Mouse (Mus musculus): ENCODE data around the gene Ube3b. TPM values are rescaled to one million over a fixed set of nuclear protein-coding genes. Genes with fewer than 3 reads are reported as not detected.
A peak's percentile ranks its signal among the peaks of the same experiment; 100 is the strongest.

Gene Ube3b
- polyA plus RNA-seq, 1 experiment from 2014 or later: 23.0 TPM

GRCm38 (mm10) chr5:114444368-114444692, 63.9 kb downstream of the Ube3b start:
- TF ChIP-seq CTCF (IDR thresholded peaks at IDR 0.05; ENCODE audit: low read depth): no peak
- Histone ChIP-seq H3K27ac (ENCODE audit: low read depth, low read length) (no peak overlapping the region), H3K9ac (ENCODE audit: low read depth, low read length) (peak overlapping the region; percentile 54), H3K4me1 (replicated peaks; ENCODE audit: control insufficient read depth, insufficient read depth, low read length) (0 out of 2 replicates have a peak, but pooled peaks cover 3% of the 10 kb centered on the region), H3K4me2 (replicated peaks; ENCODE audit: low read depth) (peak overlapping the region; percentile 89), H3K36me3 (ENCODE audit: control insufficient read depth, insufficient read depth) (peaks cover 14% of the 10 kb centered on the region; the same call in 1 of the 2 replicates), H3K27me3 (replicated peaks; ENCODE audit: control insufficient read depth, insufficient read depth, low read length) (no peaks in the 10 kb centered on the region), H3K9me3 (ENCODE audit: control insufficient read depth) (no peaks in the 10 kb centered on the region), H3K4me3 (ENCODE audit: low read depth, low read length) (peak overlapping the region; percentile 76)
- WGBS: under 1% methylated on average over 21 of the region's 21 CpGs
- ATAC-seq: no peak

GRCm38 (mm10) chr5:114449011-114449410, 68.6 kb downstream of the Ube3b start:
- TF ChIP-seq CTCF (IDR thresholded peaks at IDR 0.05; ENCODE audit: low read depth): no peak
- H3K4me3 ChIP-seq (ENCODE audit: low read depth, low read length): no peak overlapping the region
- 37% methylated on average over 4 of the region's 4 CpGs for WGBS
- no peak overlapping the region for H3K27ac ChIP-seq (ENCODE audit: low read depth, low read length)
- no peaks in the 10 kb centered on the region for H3K9me3 ChIP-seq (ENCODE audit: control insufficient read depth)
- no peaks in the 10 kb centered on the region for H3K27me3 ChIP-seq (replicated peaks; ENCODE audit: control insufficient read depth, insufficient read depth, low read length)
- peaks cover 42% of the 10 kb centered on the region for H3K36me3 ChIP-seq (ENCODE audit: control insufficient read depth, insufficient read depth)
- ATAC-seq: no peak
- H3K4me1 ChIP-seq (replicated peaks; ENCODE audit: control insufficient read depth, insufficient read depth, low read length): 0 out of 2 replicates have a peak, but pooled peaks cover 3% of the 10 kb centered on the region
- H3K4me2 ChIP-seq (replicated peaks; ENCODE audit: low read depth): no peak overlapping the region
- H3K9ac ChIP-seq (ENCODE audit: low read depth, low read length): no peak overlapping the region

GRCm38 (mm10) chr5:114456287-114456686, 75.9 kb downstream of the Ube3b start:
- Histone ChIP-seq H3K4me2 (replicated peaks; ENCODE audit: low read depth) (no peak overlapping the region), H3K9me3 (ENCODE audit: control insufficient read depth) (no peaks in the 10 kb centered on the region), H3K9ac (ENCODE audit: low read depth, low read length) (no peak overlapping the region), H3K4me3 (ENCODE audit: low read depth, low read length) (no peak overlapping the region), H3K27me3 (replicated peaks; ENCODE audit: control insufficient read depth, insufficient read depth, low read length) (no peaks in the 10 kb centered on the region), H3K4me1 (replicated peaks; ENCODE audit: control insufficient read depth, insufficient read depth, low read length) (no peaks in the 10 kb centered on the region), H3K27ac (ENCODE audit: low read depth, low read length) (no peak overlapping the region), H3K36me3 (ENCODE audit: control insufficient read depth, insufficient read depth) (peaks cover 18% of the 10 kb centered on the region)
- 75% methylated on average over 9 of the region's 9 CpGs for WGBS
- no peak for ATAC-seq
- TF ChIP-seq CTCF (IDR thresholded peaks at IDR 0.05; ENCODE audit: low read depth): peak; percentile 14; the same call in 1 of the 2 replicates

GRCm38 (mm10) chr5:114456995-114457605, 76.7 kb downstream of the Ube3b start:
- no peak overlapping the region for H3K4me2 ChIP-seq (replicated peaks; ENCODE audit: low read depth)
- H3K27ac ChIP-seq (ENCODE audit: low read depth, low read length): no peak overlapping the region
- WGBS: 78% methylated on average over 16 of the region's 16 CpGs
- no peak for TF ChIP-seq CTCF (IDR thresholded peaks at IDR 0.05; ENCODE audit: low read depth)
- H3K4me1 ChIP-seq (replicated peaks; ENCODE audit: control insufficient read depth, insufficient read depth, low read length): no peaks in the 10 kb centered on the region
- no peak overlapping the region for H3K4me3 ChIP-seq (ENCODE audit: low read depth, low read length)
- no peaks in the 10 kb centered on the region for H3K9me3 ChIP-seq (ENCODE audit: control insufficient read depth)
- H3K27me3 ChIP-seq (replicated peaks; ENCODE audit: control insufficient read depth, insufficient read depth, low read length): no peaks in the 10 kb centered on the region
- H3K9ac ChIP-seq (ENCODE audit: low read depth, low read length): no peak overlapping the region
- peaks cover 15% of the 10 kb centered on the region for H3K36me3 ChIP-seq (ENCODE audit: control insufficient read depth, insufficient read depth)
- no peak for ATAC-seq

- H3K4me3 ChIP-seq (ENCODE audit: low read depth, low read length): no peak overlapping the region
- H3K9ac ChIP-seq (ENCODE audit: low read depth, low read length): no peak overlapping the region
- no peak overlapping the region for H3K4me2 ChIP-seq (replicated peaks; ENCODE audit: low read depth)
- peak; percentile 29; the same call in 1 of the 2 replicates for ATAC-seq
- H3K27me3 ChIP-seq (replicated peaks; ENCODE audit: control insufficient read depth, insufficient read depth, low read length): no peaks in the 10 kb centered on the region
- H3K9me3 ChIP-seq (ENCODE audit: control insufficient read depth): no peaks in the 10 kb centered on the region
- WGBS: 9% methylated on average over 7 of the region's 7 CpGs
- H3K4me1 ChIP-seq (replicated peaks; ENCODE audit: control insufficient read depth, insufficient read depth, low read length): no peaks in the 10 kb centered on the region
- no peak overlapping the region for H3K27ac ChIP-seq (ENCODE audit: low read depth, low read length)
- TF ChIP-seq CTCF (IDR thresholded peaks at IDR 0.05; ENCODE audit: low read depth): peak; percentile 98
- H3K36me3 ChIP-seq (ENCODE audit: control insufficient read depth, insufficient read depth): no peaks in the 10 kb centered on the region; the same call in 1 of the 2 replicates
Observed at GRCm38 (mm10) chr5:114461238-114461637, 80.8 kb downstream of the Ube3b start.

- Histone ChIP-seq H3K4me1 (replicated peaks; ENCODE audit: control insufficient read depth, insufficient read depth, low read length) (no peaks in the 10 kb centered on the region; the same call in 1 of the 2 replicates), H3K9ac (ENCODE audit: low read depth, low read length) (no peak overlapping the region), H3K27ac (ENCODE audit: low read depth, low read length) (no peak overlapping the region), H3K27me3 (replicated peaks; ENCODE audit: control insufficient read depth, insufficient read depth, low read length) (no peaks in the 10 kb centered on the region), H3K9me3 (ENCODE audit: control insufficient read depth) (no peaks in the 10 kb centered on the region), H3K36me3 (ENCODE audit: control insufficient read depth, insufficient read depth) (no peaks in the 10 kb centered on the region; the same call in 1 of the 2 replicates), H3K4me3 (ENCODE audit: low read depth, low read length) (no peak overlapping the region), H3K4me2 (replicated peaks; ENCODE audit: low read depth) (no peak overlapping the region)
- no peak for TF ChIP-seq CTCF (IDR thresholded peaks at IDR 0.05; ENCODE audit: low read depth)
- ATAC-seq: no peak
- 84% methylated on average over 24 of the region's 24 CpGs for WGBS
Observed at GRCm38 (mm10) chr5:114462067-114463040, 81.9 kb downstream of the Ube3b start.

All from intestine, postnatal 0 days (tissue).